Mouse (Mus musculus) stomach, postnatal 0 days (tissue): ENCODE measurements at regions not wholly inside any gene's neighbourhood (a gene's known extent, or its start where the extent isn't known, plus 50 kb on each side); places are given as distances from the start of the nearest gene placed in this dataset.

ENCODE experiments used
- CTCF ChIP-seq: IDR thresholded peaks from 2 replicates; pipeline ENCODE4 v1.5.1; 2016; ENCODE audit warnings: antibody characterized with exemption, low read depth, mild to moderate bottlenecking, moderate library complexity
- EP300 ChIP-seq: optimal IDR thresholded peaks from 2 replicates; pipeline ENCODE3; 2016; ENCODE audit warnings: antibody characterized with exemption

DNA sequence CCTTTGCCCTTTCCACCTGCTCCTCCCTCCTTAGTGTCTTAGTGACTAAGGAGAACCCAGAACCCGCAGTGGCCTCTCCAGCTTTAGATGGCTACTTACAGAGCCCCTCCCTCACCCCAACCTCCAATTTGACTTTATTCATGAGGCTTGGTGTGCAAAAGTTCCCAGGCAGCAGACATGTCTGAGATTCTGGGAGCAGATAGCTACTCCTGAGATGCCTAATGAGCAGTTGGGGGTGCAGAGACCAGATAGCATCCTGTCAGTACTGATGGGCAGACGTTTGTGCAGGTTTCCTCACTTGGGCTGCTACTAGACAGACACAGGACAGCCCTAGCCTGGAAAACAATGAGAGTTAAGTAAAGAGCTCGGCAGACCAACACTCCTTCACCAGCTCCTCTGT, 83.7 kb upstream of the Cep85l start:
- no peak for TF ChIP-seq CTCF
- no peak for TF ChIP-seq EP300
